Mouse (Mus musculus) thymus, postnatal 10 days (tissue): ENCODE measurements at regions not wholly inside any gene's neighbourhood (a gene's known extent, or its start where the extent isn't known, plus 50 kb on each side); places are given as distances from the start of the nearest gene placed in this dataset.
"Not testable (repeated sequence)": the region's sequence is repeated elsewhere in the genome, so short reads cannot be mapped to it uniquely, and the experiment has no call there.

Source experiments
- DNase-seq, 2 experiments: peaks; one replicate each; pipeline ENCODE4 v3.0.0; 2021; ENCODE audit warnings: low spot score in 2 of 2

GRCm38 (mm10) chr1:185937026-185937425 lies 180.1 kb downstream of the Lyplal1 start:
- no peak for DNase-seq

DNA sequence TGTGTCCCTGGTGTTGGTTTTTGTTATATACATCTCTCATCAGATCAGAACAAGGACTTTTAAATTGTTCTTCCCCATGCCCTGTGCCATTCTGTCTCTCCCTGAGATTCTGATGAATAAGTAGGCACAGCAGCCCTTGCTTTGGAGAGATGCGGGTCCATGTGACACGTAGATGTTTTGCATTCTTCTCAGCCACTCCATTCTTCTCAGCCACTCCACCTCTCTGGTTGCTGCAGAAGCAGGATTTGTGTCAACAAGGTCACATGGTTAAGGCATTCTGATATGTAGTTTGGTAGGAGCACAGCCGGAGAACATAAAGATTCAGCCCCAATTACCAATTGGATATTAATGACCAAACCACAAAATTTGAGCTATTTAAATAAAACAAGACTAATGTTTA lies 177.2 kb downstream of the Lyplal1 start:
- no peak for DNase-seq

GRCm38 (mm10) chr1:185940511-185940910 lies 176.6 kb downstream of the Lyplal1 start:
- DNase-seq: no peak

DNA sequence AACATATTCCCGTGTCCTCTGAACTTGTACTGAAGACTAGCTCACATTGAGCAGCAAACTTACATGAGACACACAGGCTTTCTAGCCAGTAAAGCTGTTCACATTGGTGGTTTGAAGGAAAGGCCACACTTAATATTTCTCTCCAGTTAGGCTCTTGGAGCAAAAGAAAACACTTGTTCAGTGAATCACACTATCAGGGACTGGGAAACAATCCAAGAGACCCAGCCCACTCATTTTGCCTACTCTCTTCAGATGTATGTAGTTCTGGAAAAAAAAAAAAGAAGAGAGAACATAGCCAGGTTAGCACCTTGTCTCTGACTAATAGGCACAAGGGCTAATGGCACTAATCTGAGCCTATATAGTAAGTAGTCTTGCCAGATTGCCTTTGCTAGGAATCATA lies 165.9 kb downstream of the Lyplal1 start:
- DNase-seq: no peak

DNA sequence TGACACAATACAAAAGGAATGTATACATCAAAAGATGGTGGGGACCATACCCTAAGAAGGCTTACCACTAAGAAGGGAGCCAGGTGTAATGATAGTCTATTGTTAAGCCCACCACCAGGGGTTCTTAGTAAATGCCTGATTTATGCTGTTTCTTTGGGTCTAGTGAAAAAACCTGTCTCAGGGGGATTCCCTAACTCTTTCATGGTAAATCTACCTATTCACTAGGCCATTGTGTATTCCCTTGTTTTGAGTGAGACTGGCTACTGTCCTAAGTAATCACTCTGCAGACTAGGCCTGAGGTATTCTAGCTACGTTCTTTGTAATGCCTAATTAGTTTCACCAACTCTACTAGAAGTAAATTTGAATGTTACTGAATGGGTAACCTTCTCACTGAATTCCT lies 161.3 kb downstream of the Lyplal1 start:
- DNase-seq: not testable (repeated sequence)

- DNase-seq: no peak
Observed at GRCm38 (mm10) chr1:185957557-185957956, 159.6 kb downstream of the Lyplal1 start.

DNA sequence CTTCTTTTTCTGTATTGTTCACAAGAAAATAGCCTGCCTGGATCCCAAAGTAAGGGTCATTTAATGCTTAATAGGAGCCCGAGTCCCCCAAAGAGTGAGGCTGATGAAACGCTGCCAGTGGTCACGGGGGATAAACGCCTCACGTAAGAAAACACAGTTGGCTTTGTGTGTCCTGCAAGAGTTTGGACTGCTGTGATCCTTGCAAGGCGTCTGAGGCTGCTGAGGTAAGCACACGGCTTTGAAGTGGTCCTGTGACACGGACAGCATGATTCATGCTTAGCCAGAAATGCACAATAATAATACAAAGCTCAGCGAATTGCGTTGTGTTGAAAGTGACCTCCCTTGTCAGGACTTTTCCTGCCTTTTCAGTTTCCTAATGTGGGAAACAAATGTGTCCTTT lies 158.8 kb downstream of the Lyplal1 start:
- DNase-seq: no peak

DNA sequence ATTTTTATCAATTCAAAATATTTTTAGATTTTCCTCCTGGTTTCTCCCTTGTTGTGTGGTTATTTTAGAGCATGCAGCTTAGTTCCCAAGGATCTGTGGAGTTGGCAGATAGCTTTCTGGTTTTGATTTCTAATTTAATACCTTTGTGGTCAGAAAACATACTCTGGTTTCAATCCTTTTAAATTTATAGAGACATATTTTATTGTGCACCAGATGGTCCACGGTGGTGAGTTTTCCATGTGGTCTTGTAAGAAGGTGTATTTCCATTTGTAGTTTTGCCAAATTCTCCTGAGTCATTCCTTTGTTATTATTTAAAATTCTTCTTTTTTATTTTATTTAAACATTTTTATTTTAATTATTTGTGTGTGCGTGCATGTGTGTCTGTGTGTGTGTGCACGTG lies 154.5 kb downstream of the Lyplal1 start:
- no peak for DNase-seq

- no peak for DNase-seq
Observed at GRCm38 (mm10) chr1:185963773-185964172, 153.3 kb downstream of the Lyplal1 start.

- no peak for DNase-seq
Observed at GRCm38 (mm10) chr1:185964426-185964825, 152.7 kb downstream of the Lyplal1 start.

DNA sequence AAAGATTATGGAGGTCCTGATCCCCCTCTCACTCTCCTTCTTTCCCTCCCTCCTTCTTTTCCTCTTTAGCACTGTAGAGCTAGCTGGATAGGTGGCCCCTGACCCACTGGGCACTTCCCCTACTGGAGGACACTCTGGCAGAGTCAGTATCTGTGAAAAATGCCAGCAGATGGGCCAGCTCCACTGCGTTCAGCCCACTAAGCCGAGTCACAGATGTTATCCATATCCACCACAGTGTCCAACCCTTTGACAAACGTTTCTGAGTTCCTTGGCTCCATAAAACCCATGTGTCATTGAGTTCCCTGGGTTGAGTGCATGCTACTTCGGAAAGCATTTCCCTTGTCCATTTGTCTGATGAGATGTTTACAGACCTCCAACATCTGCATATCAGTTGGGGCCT lies 149.9 kb downstream of the Lyplal1 start:
- no peak for DNase-seq

- no peak for DNase-seq
Observed at GRCm38 (mm10) chr1:185967816-185968215, 149.3 kb downstream of the Lyplal1 start.

GRCm38 (mm10) chr1:185968642-185969041 lies 148.5 kb downstream of the Lyplal1 start:
- no peak for DNase-seq

DNA sequence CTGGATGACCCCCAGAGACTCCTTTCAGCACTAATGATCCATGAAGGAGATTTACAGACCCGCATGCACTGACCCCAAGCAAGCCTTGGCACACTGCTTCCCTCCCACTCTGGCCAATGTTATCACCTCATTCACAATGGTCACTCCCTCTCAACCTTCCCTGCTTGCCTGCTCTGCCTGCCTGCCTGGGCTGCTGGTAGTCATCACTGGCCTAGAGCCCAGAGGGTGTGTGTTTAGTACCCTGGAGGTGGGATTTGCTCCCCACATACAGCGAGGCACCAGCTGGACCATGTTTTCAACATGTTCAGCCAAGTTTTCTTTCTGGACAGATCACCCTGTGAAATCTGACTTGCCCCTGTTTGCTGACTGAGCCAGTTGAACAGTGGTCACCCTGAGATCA lies 147.9 kb downstream of the Lyplal1 start:
- no peak for DNase-seq

DNA sequence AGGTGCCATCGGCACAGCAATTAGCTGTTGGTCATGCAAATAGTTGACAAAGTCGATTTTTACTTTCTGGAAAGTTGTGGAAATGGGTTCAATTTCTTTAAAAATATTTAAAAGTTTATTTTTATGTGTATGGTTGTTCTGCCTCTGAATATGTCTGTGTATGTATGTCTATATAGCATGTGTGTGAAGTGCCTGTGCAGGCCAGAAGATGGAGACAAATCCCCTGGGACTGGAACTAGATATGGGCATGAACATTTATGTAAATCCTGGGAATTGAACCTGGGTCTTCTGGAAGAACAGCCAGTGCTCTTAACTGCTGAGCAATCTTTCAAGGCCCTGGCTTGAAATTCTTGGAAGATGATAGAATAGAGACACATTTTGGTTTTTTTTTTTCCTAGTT lies 140.0 kb downstream of the Lyplal1 start:
- no peak for DNase-seq

- DNase-seq: no peak
Observed at GRCm38 (mm10) chr1:185989432-185989831, 127.7 kb downstream of the Lyplal1 start.

- DNase-seq: not testable (repeated sequence)
Observed at GRCm38 (mm10) chr1:186000066-186000465, 117.0 kb downstream of the Lyplal1 start.

DNA sequence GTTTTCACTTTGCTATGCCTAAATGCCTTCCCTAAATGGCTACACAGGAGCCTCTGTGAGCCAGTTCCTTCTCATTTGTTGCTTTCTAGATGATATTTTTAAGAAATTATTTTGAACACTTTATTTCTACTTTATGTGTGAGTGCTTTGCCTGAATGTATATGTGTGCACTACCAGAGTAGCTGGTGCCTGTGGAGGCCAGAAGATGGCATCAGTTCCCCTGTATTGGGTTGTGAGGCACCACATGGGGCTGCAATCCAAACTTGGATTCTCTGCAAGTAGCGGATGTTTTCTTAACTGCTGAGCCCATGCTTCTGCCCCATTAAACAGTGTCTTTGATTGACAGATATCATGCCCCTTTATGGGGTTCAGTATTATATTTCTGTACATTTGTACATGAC lies 103.7 kb downstream of the Lyplal1 start:
- no peak for DNase-seq

- DNase-seq: no peak
Observed at GRCm38 (mm10) chr1:186014166-186014565, 102.9 kb downstream of the Lyplal1 start.

DNA sequence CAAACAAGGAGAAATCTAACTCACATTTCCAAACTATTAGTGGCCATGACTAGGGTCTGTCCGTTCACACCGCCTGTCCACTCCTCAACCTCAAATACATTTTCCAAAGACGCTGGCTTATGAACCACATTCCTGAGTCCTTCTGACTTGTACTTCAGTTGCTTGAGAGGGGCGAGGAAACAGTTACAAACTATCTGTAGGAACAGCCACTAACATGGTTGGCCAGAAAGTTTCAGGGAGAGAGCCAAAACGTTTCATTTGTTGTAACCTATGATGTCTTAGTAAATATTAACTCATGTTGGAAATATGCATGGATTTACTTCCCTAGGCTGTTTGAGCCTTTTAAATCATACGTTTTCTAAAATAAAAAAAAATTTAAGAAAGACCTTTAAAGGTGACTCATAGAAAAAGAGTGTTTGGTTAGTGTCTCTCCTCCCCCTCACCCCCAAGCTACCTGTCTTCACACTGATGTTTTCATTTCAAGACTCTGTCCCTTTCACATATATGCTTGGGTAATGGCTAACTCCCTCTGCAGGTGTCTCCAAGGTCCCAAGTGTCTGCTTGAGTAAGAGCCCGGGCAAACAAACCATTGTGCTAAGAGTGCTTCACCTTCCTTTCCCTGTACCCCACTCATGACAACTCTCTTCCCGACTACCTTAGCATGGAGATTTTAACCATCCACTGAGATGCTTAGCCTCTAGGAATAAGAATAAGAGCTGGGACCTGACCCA lies 101.1 kb downstream of the Lyplal1 start:
- no peak for DNase-seq

GRCm38 (mm10) chr1:186017547-186017946 lies 99.6 kb downstream of the Lyplal1 start:
- DNase-seq: no peak

DNA sequence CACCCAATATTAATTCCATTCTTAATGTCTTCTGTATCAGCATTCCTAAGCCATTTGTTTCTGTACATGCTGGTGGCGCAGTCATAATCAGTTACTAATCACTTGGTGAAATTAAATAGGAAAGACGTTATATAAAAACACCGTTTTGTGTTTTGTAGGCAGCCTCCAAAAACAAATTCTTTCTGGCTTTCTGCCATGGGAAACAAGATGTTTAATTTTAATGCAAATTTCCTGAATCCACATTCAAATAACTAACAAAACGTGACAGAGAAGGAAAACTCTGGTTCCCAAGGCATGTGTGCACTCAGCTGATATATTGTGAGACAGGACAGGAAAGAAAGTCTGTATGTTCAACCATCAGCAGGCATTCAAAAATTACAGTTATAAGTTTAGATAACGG lies 97.6 kb downstream of the Lyplal1 start:
- no peak for DNase-seq

- no peak for DNase-seq
Observed at GRCm38 (mm10) chr1:186031951-186032350, 85.2 kb downstream of the Lyplal1 start.

DNA sequence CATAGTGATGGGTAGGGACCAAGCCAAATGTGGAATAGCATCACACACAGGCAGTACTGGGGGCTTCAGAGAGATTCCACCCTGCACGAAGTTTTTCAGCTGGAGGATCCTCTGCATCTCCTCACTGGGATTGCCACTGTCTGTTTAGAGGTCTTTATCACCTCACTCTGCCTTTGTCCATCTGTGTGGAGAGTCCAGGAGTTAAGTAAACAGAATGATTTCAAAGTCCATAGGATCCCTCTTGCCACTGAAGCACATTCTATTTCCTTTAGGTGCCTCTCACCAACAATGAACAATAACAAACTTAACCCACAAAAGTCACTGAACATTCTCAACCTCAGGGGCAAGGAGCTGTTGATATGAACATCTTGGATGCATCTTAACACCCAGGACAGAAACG lies 82.7 kb downstream of the Lyplal1 start:
- no peak for DNase-seq
